Mouse (Mus musculus): ENCODE results near the gene Arhgap20.

DNA sequence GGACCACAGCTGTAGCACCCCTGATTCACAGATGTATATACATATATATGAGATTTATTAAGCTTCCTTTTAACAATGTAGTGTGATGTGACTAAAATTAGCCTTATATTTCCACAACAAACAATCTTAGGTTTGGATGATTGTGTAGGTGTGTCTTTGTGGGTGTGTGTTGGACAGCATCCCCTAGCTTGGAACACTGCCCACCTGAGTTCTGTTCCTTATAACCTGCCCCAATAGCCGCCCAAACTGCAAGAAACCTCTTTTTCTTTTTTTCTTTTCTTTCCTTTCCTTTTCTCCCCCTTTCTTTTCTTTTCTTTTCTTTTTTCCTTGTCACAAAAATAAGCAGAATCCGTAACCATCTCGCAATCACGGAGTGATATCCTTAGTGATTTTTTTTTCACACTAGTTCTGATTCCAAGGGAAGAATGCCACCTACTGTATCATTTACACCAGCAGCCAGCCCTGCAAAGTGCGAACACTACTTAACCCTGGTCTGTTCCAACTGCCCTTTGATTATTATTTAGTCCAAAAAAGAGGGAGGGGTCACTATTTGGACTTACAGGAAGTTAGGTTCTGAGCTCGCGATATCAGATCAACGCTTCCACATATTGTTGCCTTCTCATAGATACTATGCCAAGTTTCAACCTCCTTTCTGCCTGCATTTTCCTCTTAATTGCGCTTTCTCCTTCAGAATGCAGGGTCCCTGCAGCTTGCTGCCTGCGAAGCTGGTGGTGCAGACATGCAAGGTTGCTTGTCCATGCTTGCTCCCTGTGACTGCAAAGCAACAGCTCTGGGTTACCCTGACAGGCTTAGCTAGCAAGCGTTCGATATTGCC, 879 bp upstream of the Arhgap20 start:
- TF ChIP-seq CTCF (IDR thresholded peaks at IDR 0.05; ENCODE audit: control insufficient read depth, insufficient read depth, insufficient read length): no peak
- no peak for TF ChIP-seq USF1 (IDR thresholded peaks at IDR 0.05; ENCODE audit: low read depth)
- TF ChIP-seq MYOG (IDR thresholded peaks at IDR 0.05; ENCODE audit: control insufficient read depth, extremely low read depth, insufficient read length): no peak

Data from C2C12 (cell line).